Mouse (Mus musculus) midbrain, embryonic 10.5 days (tissue): ENCODE results near the gene Kcnrg. TPM values are rescaled to one million over a fixed set of nuclear protein-coding genes. Genes with fewer than 3 reads are reported as not detected.
"Not testable (repeated sequence)": the region's sequence is repeated elsewhere in the genome, so short reads cannot be mapped to it uniquely, and the experiment has no call there.

Experiments
- DNase-seq: peaks from one replicate; pipeline ENCODE4 v3.0.0-alpha.2; 2017; ENCODE audit warnings: low spot score
- H3K27ac ChIP-seq: fragments of 300-500 bp; sonication (generic); replicated peaks from 2 replicates; pipeline ENCODE4 v1.5.1; 2016; ENCODE audit warnings: mild to moderate bottlenecking
- H3K27me3 ChIP-seq: fragments of 300-500 bp; sonication (generic); 2 replicates; pipeline ENCODE4 v1.6.1; 2016; ENCODE audit warnings: low read depth, mild to moderate bottlenecking; ENCODE audit not compliant: poor library complexity, severe bottlenecking
- H3K36me3 ChIP-seq: fragments of 300-500 bp; sonication (generic); 2 replicates; pipeline ENCODE4 v1.6.1; 2016; ENCODE audit warnings: mild to moderate bottlenecking, moderate library complexity
- H3K4me1 ChIP-seq: fragments of 300-500 bp; sonication (generic); 2 replicates; pipeline ENCODE4 v1.6.1; 2016
- H3K4me3 ChIP-seq: fragments of 300-500 bp; sonication (generic); 2 replicates; pipeline ENCODE4 v1.5.1; 2016; ENCODE audit warnings: mild to moderate bottlenecking, moderate library complexity
- H3K9me3 ChIP-seq: fragments of 300-500 bp; sonication (generic); replicated peaks from 2 replicates; pipeline ENCODE4 v1.6.1; 2016; ENCODE audit warnings: mild to moderate bottlenecking
- WGBS: fragments of 180-500 bp; shearing (Covaris S2); methylation state at CpG from one replicate; pipeline ENCODE4 v1.1.7; 2016; 5-methylcytosine and 5-hydroxymethylcytosine counted together
- polyA plus RNA-seq: library from polyadenylated mRNA; unstranded; fragments of >200 nt; fragmentation: Nextera tagmentation; extraction: Ambion mirVana; gene quantifications from 2 replicates; pipeline ENCODE4 v1.2.1, GENCODE M21; 2016

The Kcnrg gene
- 0.48 and 1.1 TPM in 2 replicates for polyA plus RNA-seq

GRCm38 (mm10) chr14:61607157-61607556, at the start of gene Kcnrg:
Gene Kcnrg, plus strand, starts transcription at chr14:61607457.
- Histone ChIP-seq H3K27ac (no peak within 1 kb of the TSS), H3K27me3 (no peaks in the 10 kb centered on the region), H3K36me3 (peaks cover 24% of the 10 kb centered on the region), H3K9me3 (no peaks in the 10 kb centered on the region), H3K4me3 (no peak within 1 kb of the TSS), H3K4me1 (no peaks in the 10 kb centered on the region)
- no peak for DNase-seq
- 84% methylated on average over 3 of the region's 3 CpGs for WGBS

- no peaks in the 10 kb centered on the region for H3K36me3 ChIP-seq
These were observed 48.4 kb upstream of the Kcnrg start for GRCm38 (mm10) chr14:61558901-61559300.

GRCm38 (mm10) chr14:61559856-61560255, 47.4 kb upstream of the Kcnrg start:
- Histone ChIP-seq H3K27ac (no peak overlapping the region), H3K36me3 (no peaks in the 10 kb centered on the region), H3K4me3 (no peak overlapping the region), H3K27me3 (peaks cover 19% of the 10 kb centered on the region), H3K4me1 (peaks cover 17% of the 10 kb centered on the region), H3K9me3 (peaks cover 6% of the 10 kb centered on the region; the same call in 1 of the 2 replicates)
- DNase-seq, result no peak
- WGBS, result 75% methylated on average over 3 of the region's 3 CpGs

More at GRCm38 (mm10) chr14:61558901-61559300, 48.4 kb upstream of the Kcnrg start:
- peaks cover 17% of the 10 kb centered on the region for H3K4me1 ChIP-seq
- no peak overlapping the region for H3K4me3 ChIP-seq
- H3K9me3 ChIP-seq, result peaks cover 6% of the 10 kb centered on the region; the same call in 1 of the 2 replicates
- no peak for DNase-seq
- WGBS, result 93% methylated on average over 6 of the region's 6 CpGs
- no peak overlapping the region for H3K27ac ChIP-seq
- peaks cover 19% of the 10 kb centered on the region for H3K27me3 ChIP-seq

- H3K4me3 ChIP-seq, H3K27ac ChIP-seq, DNase-seq, H3K36me3 ChIP-seq, H3K27me3 ChIP-seq, H3K4me1 ChIP-seq, H3K9me3 ChIP-seq: not testable (repeated sequence)
- WGBS, result 94% methylated on average over 4 of the region's 4 CpGs
These were observed 41.0 kb upstream of the Kcnrg start for GRCm38 (mm10) chr14:61566211-61566610.

- no peaks in the 10 kb centered on the region for H3K4me1 ChIP-seq
These were observed 37.9 kb upstream of the Kcnrg start for GRCm38 (mm10) chr14:61569344-61569743.

GRCm38 (mm10) chr14:61571366-61571765, 35.9 kb upstream of the Kcnrg start:
- H3K27ac ChIP-seq, result no peak overlapping the region
- no peak overlapping the region for H3K4me3 ChIP-seq
- 21% methylated on average over 4 of the region's 4 CpGs for WGBS
- no peaks in the 10 kb centered on the region for H3K36me3 ChIP-seq
- H3K27me3 ChIP-seq, result no peaks in the 10 kb centered on the region
- H3K4me1 ChIP-seq, result no peaks in the 10 kb centered on the region
- H3K9me3 ChIP-seq, result no peaks in the 10 kb centered on the region
- peak; percentile 79 for DNase-seq

More at GRCm38 (mm10) chr14:61569344-61569743, 37.9 kb upstream of the Kcnrg start:
- Histone ChIP-seq H3K27ac (no peak overlapping the region), H3K4me3 (no peak overlapping the region), H3K27me3 (no peaks in the 10 kb centered on the region), H3K9me3 (no peaks in the 10 kb centered on the region), H3K36me3 (no peaks in the 10 kb centered on the region)
- DNase-seq, result no peak
- WGBS, result 76% methylated on average over 2 of the region's 2 CpGs

GRCm38 (mm10) chr14:61572131-61572530, 35.1 kb upstream of the Kcnrg start:
- DNase-seq, result no peak
- H3K36me3 ChIP-seq, result no peaks in the 10 kb centered on the region
- H3K9me3 ChIP-seq, result no peaks in the 10 kb centered on the region
- H3K4me3 ChIP-seq, result no peak overlapping the region
- WGBS, result 79% methylated on average over 2 of the region's 2 CpGs
- H3K27me3 ChIP-seq, result no peaks in the 10 kb centered on the region
- no peaks in the 10 kb centered on the region for H3K4me1 ChIP-seq
- H3K27ac ChIP-seq, result no peak overlapping the region

GRCm38 (mm10) chr14:61575066-61575465, 32.2 kb upstream of the Kcnrg start:
- no peaks in the 10 kb centered on the region for H3K36me3 ChIP-seq
- no peak for DNase-seq
- 87% methylated on average over 10 of the region's 10 CpGs for WGBS
- H3K4me3 ChIP-seq, result no peak overlapping the region
- H3K9me3 ChIP-seq, result no peaks in the 10 kb centered on the region
- H3K27ac ChIP-seq, result no peak overlapping the region
- H3K27me3 ChIP-seq, result no peaks in the 10 kb centered on the region
- no peaks in the 10 kb centered on the region for H3K4me1 ChIP-seq

- Histone ChIP-seq H3K4me3 (no peak overlapping the region), H3K4me1 (no peaks in the 10 kb centered on the region), H3K9me3 (no peaks in the 10 kb centered on the region), H3K36me3 (no peaks in the 10 kb centered on the region), H3K27ac (no peak overlapping the region), H3K27me3 (no peaks in the 10 kb centered on the region)
- WGBS, result 94% methylated on average over 8 of the region's 8 CpGs
- no peak for DNase-seq
These were observed 31.3 kb upstream of the Kcnrg start for GRCm38 (mm10) chr14:61575941-61576340.

- no peak overlapping the region for H3K4me3 ChIP-seq
- H3K9me3 ChIP-seq, result no peaks in the 10 kb centered on the region
- H3K4me1 ChIP-seq, result no peaks in the 10 kb centered on the region
- no peaks in the 10 kb centered on the region for H3K36me3 ChIP-seq
- H3K27me3 ChIP-seq, result no peaks in the 10 kb centered on the region
- WGBS, result 83% methylated on average over 4 of the region's 4 CpGs
- no peak overlapping the region for H3K27ac ChIP-seq
- no peak for DNase-seq
These were observed 17.8 kb upstream of the Kcnrg start for GRCm38 (mm10) chr14:61589288-61590065.

- peaks cover 15% of the 10 kb centered on the region for H3K4me1 ChIP-seq
- no peaks in the 10 kb centered on the region for H3K27me3 ChIP-seq
- no peak overlapping the region for H3K27ac ChIP-seq
- no peak for DNase-seq
- no peak overlapping the region for H3K4me3 ChIP-seq
- H3K36me3 ChIP-seq, result no peaks in the 10 kb centered on the region
- WGBS, result 91% methylated on average over 9 of the region's 9 CpGs
- no peaks in the 10 kb centered on the region for H3K9me3 ChIP-seq
These were observed 10.4 kb upstream of the Kcnrg start for GRCm38 (mm10) chr14:61596719-61597426.

GRCm38 (mm10) chr14:61597968-61598367, 9.3 kb upstream of the Kcnrg start, which contains the start of gene Trim13:
Gene Trim13, plus strand, starts transcription at chr14:61598247.
- H3K27me3 ChIP-seq, result no peaks in the 10 kb centered on the region
- WGBS, result 45% methylated on average over 5 of the region's 5 CpGs
- DNase-seq, result no peak
- no peaks in the 10 kb centered on the region for H3K9me3 ChIP-seq
- H3K27ac ChIP-seq, result no peak within 1 kb of the TSS
- H3K4me1 ChIP-seq, result peaks cover 17% of the 10 kb centered on the region
- peak within 1 kb of the TSS; percentile 68 for H3K4me3 ChIP-seq
- H3K36me3 ChIP-seq, result no peaks in the 10 kb centered on the region
